Mouse (Mus musculus) heart, postnatal 10 days (tissue): ENCODE measurements at regions not wholly inside any gene's neighbourhood (a gene's known extent, or its start where the extent isn't known, plus 50 kb on each side); places are given as distances from the start of the nearest gene placed in this dataset.
A peak's percentile ranks its signal among the peaks of the same experiment; 100 is the strongest.

Source experiments
- DNase-seq, 2 experiments: peaks; one replicate each; pipeline ENCODE4 v3.0.0; 2021
- intact Hi-C: fragments of 180-260 bp; cut with DNase I; formaldehyde crosslinking; loops from one replicate; pipeline ENCODE4 v1.15.1; 2025

GRCm38 (mm10) chr13:111996910-111997309 lies 188.1 kb upstream of the Map3k1 start:
- intact Hi-C loops: no loop called here

GRCm38 (mm10) chr13:111997980-111998945 lies 189.5 kb upstream of the Map3k1 start:
- no peak for DNase-seq
- intact Hi-C loops: no loop called here

More at GRCm38 (mm10) chr13:111996910-111997309, 188.1 kb upstream of the Map3k1 start:
- DNase-seq: peak; percentile 71 to 72

- DNase-seq: no peak
- intact Hi-C loops: no loop called here
Measured at GRCm38 (mm10) chr13:111999647-112000292, 191.0 kb upstream of the Map3k1 start.

- intact Hi-C loops: no loop called here
- no peak for DNase-seq
Measured at GRCm38 (mm10) chr13:112000293-112000665, 191.5 kb upstream of the Map3k1 start.

- intact Hi-C loops: no loop called here
- no peak for DNase-seq
Measured at GRCm38 (mm10) chr13:112000696-112001095, 191.9 kb upstream of the Map3k1 start.

- intact Hi-C loops: no loop called here
- DNase-seq: peak; percentile 64 to 69
Measured at GRCm38 (mm10) chr13:112001155-112002025, 192.6 kb upstream of the Map3k1 start.

- intact Hi-C loops: no loop called here
- DNase-seq: peak; percentile 60 to 65
Measured at GRCm38 (mm10) chr13:112002661-112003347, 194.0 kb upstream of the Map3k1 start.

- no peak for DNase-seq
- intact Hi-C loops: no loop called here
Measured at GRCm38 (mm10) chr13:112003445-112003844, 194.7 kb upstream of the Map3k1 start.

GRCm38 (mm10) chr13:112004126-112004525 lies 195.3 kb upstream of the Map3k1 start:
- DNase-seq: no peak
- intact Hi-C loops: no loop called here

GRCm38 (mm10) chr13:112005421-112005820 lies 196.6 kb upstream of the Map3k1 start:
- intact Hi-C loops: no loop called here
- DNase-seq: no peak

GRCm38 (mm10) chr13:112008806-112009205 lies 200.0 kb upstream of the Map3k1 start:
- intact Hi-C loops: no loop called here
- no peak for DNase-seq

- no peak for DNase-seq
- intact Hi-C loops: no loop called here
Measured at GRCm38 (mm10) chr13:112009288-112009687, 200.5 kb upstream of the Map3k1 start.

GRCm38 (mm10) chr13:112010464-112010863 lies 201.7 kb upstream of the Map3k1 start:
- DNase-seq: no peak
- intact Hi-C loops: loop anchor here (10.0 kb wide), 1 partner anchor 244 kb away; no protein-coding TSS in a partner anchor

- intact Hi-C loops: loop anchor here (10.0 kb wide), 1 partner anchor 242 kb away; no protein-coding TSS in a partner anchor
- DNase-seq: no peak
Measured at GRCm38 (mm10) chr13:112012640-112013039, 203.8 kb upstream of the Map3k1 start.

GRCm38 (mm10) chr13:112015083-112015482 lies 206.3 kb upstream of the Map3k1 start:
- DNase-seq: no peak
- intact Hi-C loops: loop anchor here (10.0 kb wide), 1 partner anchor 240 kb away; no protein-coding TSS in a partner anchor

- DNase-seq: no peak
- intact Hi-C loops: loop anchor here (10.0 kb wide), 1 partner anchor 239 kb away; no protein-coding TSS in a partner anchor
Measured at GRCm38 (mm10) chr13:112016280-112016679, 207.5 kb upstream of the Map3k1 start.

GRCm38 (mm10) chr13:112018497-112019281 lies 209.9 kb upstream of the Map3k1 start:
- DNase-seq: no peak
- intact Hi-C loops: loop anchor here (10.0 kb wide), 1 partner anchor 236 kb away; no protein-coding TSS in a partner anchor

GRCm38 (mm10) chr13:112019575-112019974 lies 210.8 kb upstream of the Map3k1 start:
- intact Hi-C loops: loop anchor here (10.0 kb wide), 1 partner anchor 235 kb away; no protein-coding TSS in a partner anchor
- DNase-seq: no peak

- no peak for DNase-seq
- intact Hi-C loops: no loop called here
Measured at GRCm38 (mm10) chr13:112023171-112023570, 214.4 kb upstream of the Map3k1 start.
